Mouse (Mus musculus) c-Kit-positive CD71-negative TER-119-negative erythroid progenitor cells, embryonic 14.5 days (primary cell): ENCODE measurements at regions not wholly inside any gene's neighbourhood (a gene's known extent, or its start where the extent isn't known, plus 50 kb on each side); places are given as distances from the start of the nearest gene placed in this dataset.
"Not testable (repeated sequence)": the region's sequence is repeated elsewhere in the genome, so short reads cannot be mapped to it uniquely, and the experiment has no call there.

Experiments used
- DNase-seq: peaks from one replicate; pipeline ENCODE4 v3.0.0-alpha.2; 2013; ENCODE audit warnings: low read depth

- peak; percentile 32 for DNase-seq
Observed at GRCm38 (mm10) chr10:96685991-96686601, 69.3 kb downstream of the Btg1 start.

- DNase-seq: no peak
Observed at GRCm38 (mm10) chr10:96686659-96687440, 70.0 kb downstream of the Btg1 start.

- DNase-seq: no peak
Observed at GRCm38 (mm10) chr10:96687441-96687772, 70.6 kb downstream of the Btg1 start.

GRCm38 (mm10) chr10:96689976-96690867, 73.4 kb downstream of the Btg1 start:
- DNase-seq: no peak

- DNase-seq: no peak
Observed at GRCm38 (mm10) chr10:96690868-96691302, 74.1 kb downstream of the Btg1 start.

- no peak for DNase-seq
Observed at GRCm38 (mm10) chr10:96691319-96691870, 74.6 kb downstream of the Btg1 start.

GRCm38 (mm10) chr10:96692821-96693220, 76.0 kb downstream of the Btg1 start:
- no peak for DNase-seq

- DNase-seq: no peak
Observed at GRCm38 (mm10) chr10:96693766-96694165, 77.0 kb downstream of the Btg1 start.

- no peak for DNase-seq
Observed at GRCm38 (mm10) chr10:96696571-96696970, 79.8 kb downstream of the Btg1 start.

- DNase-seq: no peak
Observed at GRCm38 (mm10) chr10:96697781-96698180, 81.0 kb downstream of the Btg1 start.

GRCm38 (mm10) chr10:96706656-96707055, 89.8 kb downstream of the Btg1 start:
- no peak for DNase-seq

GRCm38 (mm10) chr10:96708471-96708870, 91.7 kb downstream of the Btg1 start:
- no peak for DNase-seq

GRCm38 (mm10) chr10:96709698-96710356, 93.0 kb downstream of the Btg1 start:
- no peak for DNase-seq

GRCm38 (mm10) chr10:96711993-96712392, 95.2 kb downstream of the Btg1 start:
- DNase-seq: no peak

GRCm38 (mm10) chr10:96714702-96715101, 97.9 kb downstream of the Btg1 start:
- DNase-seq: no peak

- no peak for DNase-seq
Observed at GRCm38 (mm10) chr10:96717281-96717680, 100.5 kb downstream of the Btg1 start.

- not testable (repeated sequence) for DNase-seq
Observed at GRCm38 (mm10) chr10:96718706-96719105, 101.9 kb downstream of the Btg1 start.

GRCm38 (mm10) chr10:96720281-96720711, 103.5 kb downstream of the Btg1 start:
- no peak for DNase-seq

GRCm38 (mm10) chr10:96720956-96721688, 104.3 kb downstream of the Btg1 start:
- DNase-seq: no peak

GRCm38 (mm10) chr10:96722491-96722890, 105.7 kb downstream of the Btg1 start:
- peak; percentile 14 for DNase-seq

GRCm38 (mm10) chr10:96723071-96723470, 106.3 kb downstream of the Btg1 start:
- no peak for DNase-seq
